Mouse (Mus musculus) neural tube, embryonic 12.5 days (tissue): ENCODE measurements around the gene S1pr5. TPM values are rescaled to one million over a fixed set of nuclear protein-coding genes. Genes with fewer than 3 reads are reported as not detected.
A peak's percentile ranks its signal among the peaks of the same experiment; 100 is the strongest.

ENCODE experiments used
- ATAC-seq: fragments of 200-750 bp; cut with Nextera tagmentation; 2 replicates; pipeline ENCODE4 v1.8.0; 2017; ENCODE audit warnings: low read depth, mild to moderate bottlenecking, moderate TSS enrichment, moderate library complexity; ENCODE audit not compliant: low FRiP score
- H3K27ac ChIP-seq: fragments of 300-500 bp; sonication (generic); 2 replicates; pipeline ENCODE4 v1.5.1; 2016
- H3K27me3 ChIP-seq: fragments of 300-500 bp; sonication (generic); replicated peaks from 2 replicates; pipeline ENCODE4 v1.6.1; 2016; ENCODE audit warnings: mild to moderate bottlenecking
- H3K36me3 ChIP-seq: fragments of 300-500 bp; sonication (generic); 2 replicates; pipeline ENCODE4 v1.6.1; 2016; ENCODE audit warnings: mild to moderate bottlenecking
- H3K4me1 ChIP-seq: fragments of 300-500 bp; sonication (generic); 2 replicates; pipeline ENCODE4 v1.6.1; 2016
- H3K4me2 ChIP-seq: fragments of 300-500 bp; sonication (generic); replicated peaks from 2 replicates; pipeline ENCODE4 v1.6.1; 2016; ENCODE audit warnings: mild to moderate bottlenecking
- H3K4me3 ChIP-seq: fragments of 300-500 bp; sonication (generic); 2 replicates; pipeline ENCODE4 v1.5.1; 2016
- H3K9ac ChIP-seq: fragments of 300-500 bp; sonication (generic); 2 replicates; pipeline ENCODE4 v1.6.1; 2016; ENCODE audit warnings: mild to moderate bottlenecking
- H3K9me3 ChIP-seq: fragments of 300-500 bp; sonication (generic); 2 replicates; pipeline ENCODE4 v1.6.1; 2016; ENCODE audit warnings: mild to moderate bottlenecking
- WGBS: fragments of 180-500 bp; shearing (Covaris S2); methylation state at CpG from one replicate; pipeline ENCODE4 v1.1.7; 2016; 5-methylcytosine and 5-hydroxymethylcytosine counted together
- polyA plus RNA-seq: library from polyadenylated mRNA; unstranded; fragments of >200 nt; fragmentation: Nextera tagmentation; extraction: Ambion mirVana; gene quantifications from 2 replicates; pipeline ENCODE4 v1.2.1, GENCODE M21; 2016

Gene S1pr5
- polyA plus RNA-seq, 1 experiment from 2014 or later, result 2.0 TPM

DNA sequence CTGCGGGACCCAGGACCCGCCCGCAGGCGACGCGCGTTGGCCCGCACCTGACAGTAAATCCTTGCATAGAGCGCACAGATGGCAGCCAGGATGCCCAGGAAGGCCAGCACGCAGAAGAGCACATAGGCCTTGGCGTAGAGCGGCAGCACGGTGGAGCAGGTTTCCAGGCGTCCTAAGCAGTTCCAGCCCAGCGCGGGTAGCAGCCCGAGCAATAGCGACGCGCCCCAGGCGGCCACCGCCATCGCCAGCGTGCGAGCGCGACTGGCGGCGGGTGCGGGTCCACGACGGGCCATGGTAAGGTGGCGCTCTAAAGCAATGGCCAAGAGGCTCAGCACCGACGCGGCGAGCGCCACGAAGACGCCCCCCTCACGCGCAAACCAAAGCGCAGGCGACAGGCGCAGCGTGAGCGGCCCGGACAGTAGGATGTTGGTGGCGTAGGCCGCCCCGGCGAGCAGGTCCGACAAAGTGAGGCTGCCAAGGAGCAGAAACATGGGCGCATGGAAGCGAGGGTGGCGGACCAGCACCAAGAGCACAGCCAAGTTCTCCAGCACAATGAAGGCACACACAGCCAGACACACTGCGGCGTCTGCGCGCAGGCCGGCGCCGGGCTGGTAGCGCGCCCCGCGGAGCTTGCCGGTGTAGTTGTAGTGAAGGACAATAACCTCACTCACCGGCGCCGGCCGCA is 3.7 kb downstream of the S1pr5 start:
- ATAC-seq, result peak; percentile 46
- Histone ChIP-seq H3K4me2 (peak overlapping the region; percentile 80), H3K27me3 (peaks cover 76% of the 10 kb centered on the region), H3K27ac (no peak overlapping the region), H3K36me3 (no peaks in the 10 kb centered on the region), H3K9ac (peak overlapping the region; percentile 57), H3K9me3 (no peaks in the 10 kb centered on the region), H3K4me3 (peak overlapping the region; percentile 42), H3K4me1 (peaks cover 22% of the 10 kb centered on the region)
- under 1% methylated on average over 72 of the region's 72 CpGs for WGBS

DNA sequence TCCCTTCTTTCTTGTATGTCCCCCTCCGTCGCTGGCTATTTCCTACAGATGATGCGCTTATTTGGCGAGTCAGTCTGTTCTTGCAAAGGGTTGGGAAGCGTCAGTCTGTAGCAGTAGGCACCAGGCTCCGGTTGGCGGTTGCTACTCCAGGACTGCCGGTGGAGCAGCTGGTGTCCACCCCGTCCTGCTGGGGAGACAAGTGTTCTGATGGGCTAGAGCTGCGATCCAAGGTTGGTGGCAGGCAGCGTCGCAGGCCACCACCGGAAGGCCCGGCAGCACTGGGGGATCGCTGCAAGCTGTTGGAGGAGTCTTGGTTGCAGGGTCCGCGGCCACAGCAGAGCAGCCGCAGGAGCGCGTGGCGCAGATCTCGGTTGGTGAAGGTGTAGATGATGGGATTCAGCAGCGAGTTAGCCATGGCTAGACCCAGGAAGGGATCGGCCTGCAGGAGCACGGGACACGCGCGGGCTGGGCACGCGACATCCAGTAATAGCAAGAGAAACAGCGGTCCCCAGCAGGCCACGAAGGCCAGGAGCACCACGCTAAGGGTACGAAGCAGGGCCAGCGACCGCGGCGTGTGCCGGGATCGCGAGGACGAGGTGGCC is 4.3 kb downstream of the S1pr5 start:
- 6% methylated on average over 42 of the region's 42 CpGs for WGBS
- Histone ChIP-seq H3K36me3 (no peaks in the 10 kb centered on the region), H3K4me3 (peak overlapping the region; percentile 42), H3K4me2 (peak overlapping the region; percentile 80), H3K4me1 (peaks cover 24% of the 10 kb centered on the region), H3K27ac (no peak overlapping the region), H3K9ac (peak overlapping the region; percentile 57; the same call in 1 of the 2 replicates), H3K27me3 (peaks cover 69% of the 10 kb centered on the region), H3K9me3 (no peaks in the 10 kb centered on the region)
- no peak for ATAC-seq

- 4% methylated on average over 11 of the region's 11 CpGs for WGBS
- Histone ChIP-seq H3K4me1 (peaks cover 31% of the 10 kb centered on the region), H3K27me3 (peaks cover 46% of the 10 kb centered on the region), H3K4me2 (no peak overlapping the region), H3K27ac (no peak overlapping the region), H3K4me3 (no peak overlapping the region), H3K9me3 (no peaks in the 10 kb centered on the region), H3K36me3 (no peaks in the 10 kb centered on the region), H3K9ac (no peak overlapping the region)
- ATAC-seq, result no peak
Observed at GRCm38 (mm10) chr9:21241343-21241742, 6.9 kb downstream of the S1pr5 start.

- Histone ChIP-seq H3K4me3 (peak overlapping the region; percentile 94), H3K4me1 (peaks cover 25% of the 10 kb centered on the region), H3K27ac (no peak overlapping the region), H3K9me3 (no peaks in the 10 kb centered on the region), H3K27me3 (peaks cover 28% of the 10 kb centered on the region), H3K9ac (peak overlapping the region; percentile 97), H3K36me3 (peaks cover 5% of the 10 kb centered on the region; the same call in 1 of the 2 replicates), H3K4me2 (peak overlapping the region; percentile 80)
- WGBS, result 38% methylated on average over 4 of the region's 4 CpGs
- ATAC-seq, result no peak
Observed at GRCm38 (mm10) chr9:21239465-21239848, 8.8 kb downstream of the S1pr5 start.

- Histone ChIP-seq H3K27ac (peak within 1 kb of the TSS; percentile 79), H3K9me3 (no peaks in the 10 kb centered on the region), H3K9ac (peak within 1 kb of the TSS; percentile 97), H3K36me3 (peaks cover 10% of the 10 kb centered on the region), H3K4me1 (peaks cover 19% of the 10 kb centered on the region), H3K4me2 (peak within 1 kb of the TSS; percentile 80), H3K4me3 (peak within 1 kb of the TSS; percentile 94), H3K27me3 (peaks cover 22% of the 10 kb centered on the region)
- WGBS, result under 1% methylated on average over 87 of the region's 90 CpGs
- peak; percentile 86 for ATAC-seq
Observed at GRCm38 (mm10) chr9:21238733-21239464, 9.3 kb downstream of the S1pr5 start, which contains the start of gene Keap1. Gene Keap1 (minus strand): TSS chr9:21239361.

GRCm38 (mm10) chr9:21238004-21238732 is 10.1 kb downstream of the S1pr5 start:
- Histone ChIP-seq H3K4me2 (peak overlapping the region; percentile 80), H3K4me1 (peaks cover 17% of the 10 kb centered on the region), H3K27me3 (peaks cover 15% of the 10 kb centered on the region), H3K4me3 (peak overlapping the region; percentile 94), H3K9ac (peak overlapping the region; percentile 97), H3K9me3 (no peaks in the 10 kb centered on the region), H3K27ac (peak overlapping the region; percentile 79), H3K36me3 (peaks cover 17% of the 10 kb centered on the region)
- 3% methylated on average over 31 of the region's 31 CpGs for WGBS
- peak; percentile 41 for ATAC-seq

GRCm38 (mm10) chr9:21237368-21238003 is 10.8 kb downstream of the S1pr5 start:
- Histone ChIP-seq H3K4me3 (peak overlapping the region; percentile 94), H3K9me3 (no peaks in the 10 kb centered on the region), H3K4me2 (peak overlapping the region; percentile 80), H3K36me3 (peaks cover 23% of the 10 kb centered on the region), H3K27me3 (peaks cover 8% of the 10 kb centered on the region; the same call in 1 of the 2 replicates), H3K27ac (peak overlapping the region; percentile 79), H3K9ac (peak overlapping the region; percentile 97), H3K4me1 (peaks cover 17% of the 10 kb centered on the region)
- WGBS, result 22% methylated on average over 19 of the region's 19 CpGs
- 0 out of 2 replicates have a peak, but pooled peaks have one; percentile 37 for ATAC-seq

DNA sequence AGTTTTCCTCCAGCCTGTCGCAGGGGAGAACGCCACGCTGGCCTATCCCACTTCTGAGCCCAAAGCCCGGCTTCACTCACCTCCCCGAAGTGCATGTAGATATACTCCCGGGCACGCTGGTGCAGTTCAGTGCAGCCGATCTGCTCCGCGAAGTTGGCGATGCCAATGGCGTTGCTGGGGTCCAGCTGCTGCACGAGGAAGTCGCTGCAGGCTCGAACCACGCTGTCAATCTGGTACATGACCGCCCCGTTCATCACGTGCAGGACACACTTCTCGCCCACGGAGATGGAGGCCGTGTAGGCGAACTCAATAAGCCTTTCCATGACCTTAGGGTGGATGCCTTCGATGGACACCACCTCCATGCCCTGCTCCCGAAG is 11.3 kb downstream of the S1pr5 start:
- peaks cover 17% of the 10 kb centered on the region for H3K4me1 ChIP-seq
- H3K9ac ChIP-seq, result peak overlapping the region; percentile 97
- no peak for ATAC-seq
- H3K9me3 ChIP-seq, result no peaks in the 10 kb centered on the region
- peaks cover 4% of the 10 kb centered on the region; the same call in 1 of the 2 replicates for H3K27me3 ChIP-seq
- no peak overlapping the region; the same call in 1 of the 2 replicates for H3K4me3 ChIP-seq
- 85% methylated on average over 25 of the region's 25 CpGs for WGBS
- H3K36me3 ChIP-seq, result peaks cover 28% of the 10 kb centered on the region
- no peak overlapping the region for H3K27ac ChIP-seq
- H3K4me2 ChIP-seq, result peak overlapping the region; percentile 80

DNA sequence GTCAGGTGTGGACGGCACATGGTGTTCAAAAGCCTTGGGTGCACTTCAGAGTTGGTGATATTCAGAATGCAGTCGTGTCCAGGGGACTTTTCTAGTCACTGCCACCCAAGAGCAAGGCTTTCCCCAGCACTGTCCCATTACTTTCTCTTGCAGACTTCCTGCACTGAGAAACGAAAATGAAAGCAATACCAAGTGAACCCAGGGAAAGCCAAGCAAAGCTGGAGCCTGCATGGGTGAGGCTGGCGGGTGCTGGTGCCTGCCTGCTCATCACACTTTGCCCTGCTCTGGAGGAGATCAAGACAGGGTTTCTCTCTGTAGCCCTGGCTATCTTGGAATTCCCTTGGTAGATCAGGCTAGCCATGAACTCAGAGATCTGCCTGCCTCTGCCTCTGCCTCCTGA is 12.9 kb downstream of the S1pr5 start:
- Histone ChIP-seq H3K27ac (no peak overlapping the region), H3K9ac (no peak overlapping the region), H3K4me3 (no peak overlapping the region), H3K4me2 (no peak overlapping the region), H3K27me3 (no peaks in the 10 kb centered on the region), H3K9me3 (no peaks in the 10 kb centered on the region), H3K4me1 (peaks cover 17% of the 10 kb centered on the region), H3K36me3 (peaks cover 41% of the 10 kb centered on the region)
- WGBS, result 89% methylated on average over 4 of the region's 4 CpGs
- no peak for ATAC-seq

- no peak for ATAC-seq
- no peak overlapping the region for H3K27ac ChIP-seq
- H3K9ac ChIP-seq, result no peak overlapping the region
Observed at GRCm38 (mm10) chr9:21233805-21234204, 14.4 kb downstream of the S1pr5 start.

DNA sequence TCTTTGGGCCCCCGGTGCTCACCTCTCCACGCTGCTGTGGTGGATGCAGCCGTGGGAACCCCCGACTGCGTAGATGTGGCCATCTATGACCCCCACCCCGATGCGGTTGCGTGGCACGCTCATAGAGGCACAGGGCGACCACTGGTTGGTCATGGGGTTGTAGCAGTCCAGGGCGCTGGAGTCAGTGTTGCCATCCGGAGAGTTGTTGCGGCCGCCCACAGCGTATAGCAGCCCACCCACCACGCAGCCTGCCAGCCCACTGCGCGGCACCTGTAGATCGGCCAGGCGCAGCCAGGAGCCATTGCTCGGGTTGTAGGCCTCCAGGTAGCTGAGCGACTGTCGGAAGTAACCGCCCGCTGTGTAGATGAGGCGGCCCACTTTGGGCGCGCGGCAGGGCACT is 14.9 kb downstream of the S1pr5 start:
- Histone ChIP-seq H3K4me2 (no peak overlapping the region), H3K4me1 (peaks cover 13% of the 10 kb centered on the region), H3K27me3 (no peaks in the 10 kb centered on the region), H3K4me3 (no peak overlapping the region), H3K9me3 (no peaks in the 10 kb centered on the region), H3K9ac (no peak overlapping the region), H3K27ac (no peak overlapping the region), H3K36me3 (peaks cover 52% of the 10 kb centered on the region)
- no peak for ATAC-seq
- 84% methylated on average over 29 of the region's 29 CpGs for WGBS

More at GRCm38 (mm10) chr9:21233805-21234204, 14.4 kb downstream of the S1pr5 start:
- Histone ChIP-seq H3K4me3 (no peak overlapping the region), H3K27me3 (no peaks in the 10 kb centered on the region), H3K36me3 (peaks cover 52% of the 10 kb centered on the region), H3K4me2 (no peak overlapping the region), H3K9me3 (no peaks in the 10 kb centered on the region), H3K4me1 (peaks cover 13% of the 10 kb centered on the region)
- WGBS, result 75% methylated on average over 28 of the region's 28 CpGs
